Mouse (Mus musculus) liver, embryonic 15.5 days (tissue): ENCODE data around the gene Hspa2. TPM values are rescaled to one million over a fixed set of nuclear protein-coding genes. Genes with fewer than 3 reads are reported as not detected.

ENCODE experiments used
- ATAC-seq: fragments of 200-750 bp; cut with Nextera tagmentation; 2 replicates; pipeline ENCODE4 v1.8.0; 2017; ENCODE audit warnings: moderate number of reproducible peaks, mild to moderate bottlenecking, moderate library complexity; ENCODE audit not compliant: insufficient read depth
- H3K27ac ChIP-seq: fragments of 300-500 bp; sonication (generic); replicated peaks from 2 replicates; pipeline ENCODE4 v1.5.1; 2015; ENCODE audit warnings: mild to moderate bottlenecking, inconsistent platforms
- H3K27me3 ChIP-seq: fragments of 300-500 bp; sonication (generic); 2 replicates; pipeline ENCODE4 v1.6.1; 2015; ENCODE audit warnings: mild to moderate bottlenecking, inconsistent platforms
- H3K36me3 ChIP-seq: fragments of 300-500 bp; sonication (generic); replicated peaks from 2 replicates; pipeline ENCODE4 v1.6.1; 2015; ENCODE audit warnings: moderate library complexity, mild to moderate bottlenecking, inconsistent platforms
- H3K4me1 ChIP-seq: fragments of 300-500 bp; sonication (generic); replicated peaks from 2 replicates; pipeline ENCODE4 v1.6.1; 2015; ENCODE audit warnings: inconsistent platforms
- H3K4me2 ChIP-seq: fragments of 300-500 bp; sonication (generic); 2 replicates; pipeline ENCODE4 v1.6.1; 2015; ENCODE audit warnings: moderate library complexity, mild to moderate bottlenecking, inconsistent platforms
- H3K4me3 ChIP-seq: fragments of 300-500 bp; sonication (generic); replicated peaks from 2 replicates; pipeline ENCODE4 v1.5.1; 2015; ENCODE audit warnings: mild to moderate bottlenecking, inconsistent platforms
- H3K9ac ChIP-seq: fragments of 300-500 bp; sonication (generic); 2 replicates; pipeline ENCODE4 v1.6.1; 2015; ENCODE audit warnings: moderate library complexity, mild to moderate bottlenecking, inconsistent platforms
- H3K9me3 ChIP-seq: fragments of 300-500 bp; sonication (generic); replicated peaks from 2 replicates; pipeline ENCODE4 v1.6.1; 2016; ENCODE audit warnings: inconsistent platforms
- whole genome bisulfite sequencing: fragments of 180-500 bp; shearing (Covaris S2); methylation state at CpG from one replicate; pipeline ENCODE4 v1.1.7; 2015; ENCODE audit warnings: mixed read lengths; ENCODE audit not compliant: insufficient replicate concordance; 5-methylcytosine and 5-hydroxymethylcytosine counted together
- polyA plus RNA-seq: library from polyadenylated mRNA; unstranded; fragments of >200 nt; fragmentation: Nextera tagmentation; extraction: Ambion mirVana; gene quantifications from 2 replicates; pipeline ENCODE4 v1.2.1, GENCODE M21; 2015

Gene Hspa2
- polyA plus RNA-seq, 1 experiment from 2014 or later, result 1.4 TPM

GRCm38 (mm10) chr12:76378556-76378955 is 25.4 kb upstream of the Hspa2 start:
- no peak for ATAC-seq
- Histone ChIP-seq H3K27ac (0 out of 2 replicates have a peak overlapping the region, but pooled peaks have one; percentile 16), H3K9me3 (no peaks in the 10 kb centered on the region), H3K27me3 (no peaks in the 10 kb centered on the region), H3K36me3 (peaks cover 4% of the 10 kb centered on the region), H3K4me1 (peaks cover 64% of the 10 kb centered on the region), H3K9ac (no peak overlapping the region), H3K4me3 (no peak overlapping the region), H3K4me2 (no peak overlapping the region)
- 80% methylated on average over 5 of the region's 5 CpGs for WGBS

GRCm38 (mm10) chr12:76380151-76380550 is 23.8 kb upstream of the Hspa2 start:
- peaks cover 14% of the 10 kb centered on the region for H3K36me3 ChIP-seq
- no peak overlapping the region for H3K4me3 ChIP-seq
- no peaks in the 10 kb centered on the region for H3K9me3 ChIP-seq
- H3K9ac ChIP-seq, result no peak overlapping the region
- ATAC-seq, result no peak
- H3K27me3 ChIP-seq, result no peaks in the 10 kb centered on the region
- no peak overlapping the region for H3K4me2 ChIP-seq
- H3K27ac ChIP-seq, result no peak overlapping the region
- H3K4me1 ChIP-seq, result peaks cover 50% of the 10 kb centered on the region
- WGBS, result 55% methylated on average over 7 of the region's 7 CpGs

DNA sequence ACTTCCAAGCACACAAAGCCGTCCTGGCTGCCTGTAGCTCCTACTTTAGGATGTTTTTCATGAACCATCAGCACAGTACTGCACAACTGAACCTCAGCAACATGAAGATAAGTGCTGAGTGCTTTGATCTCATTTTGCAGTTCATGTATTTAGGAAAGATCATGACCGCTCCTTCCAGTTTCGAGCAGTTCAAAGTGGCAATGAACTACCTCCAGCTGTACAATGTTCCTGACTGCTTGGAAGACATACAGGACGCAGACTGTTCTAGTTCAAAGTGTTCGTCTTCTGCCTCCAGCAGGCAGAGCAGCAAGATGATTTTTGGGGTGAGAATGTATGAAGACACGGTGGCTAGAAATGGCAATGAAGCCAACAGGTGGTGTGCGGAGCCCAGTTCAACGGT is 18.6 kb upstream of the Hspa2 start:
- Histone ChIP-seq H3K9ac (no peak overlapping the region), H3K27ac (no peak overlapping the region), H3K36me3 (peaks cover 47% of the 10 kb centered on the region), H3K4me1 (peaks cover 5% of the 10 kb centered on the region), H3K4me3 (no peak overlapping the region), H3K9me3 (no peaks in the 10 kb centered on the region), H3K27me3 (no peaks in the 10 kb centered on the region), H3K4me2 (no peak overlapping the region)
- ATAC-seq, result no peak
- WGBS, result 83% methylated on average over 8 of the region's 8 CpGs

DNA sequence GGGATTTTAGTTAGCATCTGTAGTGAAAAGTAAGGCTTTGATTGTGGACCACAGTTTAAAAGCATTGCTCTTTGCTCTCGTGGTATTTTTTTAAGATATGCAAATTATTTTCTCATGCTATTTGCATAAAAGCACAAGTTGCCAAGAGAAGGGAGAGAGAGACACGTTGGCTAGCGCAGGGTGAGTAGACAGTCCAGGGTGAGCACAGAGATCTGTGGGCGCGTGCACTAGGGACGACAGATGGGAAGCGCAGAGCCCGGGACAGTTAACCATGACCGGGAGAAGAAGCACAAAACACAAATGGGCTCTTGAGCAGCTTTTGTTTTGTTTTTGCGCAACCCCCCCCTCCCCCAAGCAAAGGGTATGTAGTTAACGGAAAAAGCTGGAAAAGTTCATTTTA is 15.2 kb upstream of the Hspa2 start:
- no peak overlapping the region for H3K9ac ChIP-seq
- peaks cover 24% of the 10 kb centered on the region for H3K4me1 ChIP-seq
- H3K9me3 ChIP-seq, result no peaks in the 10 kb centered on the region
- no peak overlapping the region for H3K27ac ChIP-seq
- no peak overlapping the region for H3K4me3 ChIP-seq
- no peak overlapping the region for H3K4me2 ChIP-seq
- no peak for ATAC-seq
- H3K27me3 ChIP-seq, result no peaks in the 10 kb centered on the region
- peaks cover 42% of the 10 kb centered on the region for H3K36me3 ChIP-seq
- WGBS, result 78% methylated on average over 11 of the region's 11 CpGs

- 25% methylated on average over 3 of the region's 3 CpGs for WGBS
- Histone ChIP-seq H3K4me3 (no peak overlapping the region), H3K4me2 (peak overlapping the region; percentile 8; the same call in 1 of the 2 replicates), H3K9me3 (no peaks in the 10 kb centered on the region), H3K4me1 (peaks cover 24% of the 10 kb centered on the region), H3K36me3 (peaks cover 18% of the 10 kb centered on the region), H3K27me3 (no peaks in the 10 kb centered on the region), H3K27ac (no peak overlapping the region; the same call in 1 of the 2 replicates), H3K9ac (no peak overlapping the region)
- peak; percentile 84 for ATAC-seq
These were observed 12.2 kb upstream of the Hspa2 start for GRCm38 (mm10) chr12:76391595-76392271.

- H3K27me3 ChIP-seq, result no peaks in the 10 kb centered on the region
- peaks cover 24% of the 10 kb centered on the region for H3K4me1 ChIP-seq
- no peak for ATAC-seq
- H3K36me3 ChIP-seq, result peaks cover 12% of the 10 kb centered on the region
- no peak overlapping the region for H3K9ac ChIP-seq
- 74% methylated on average over 5 of the region's 5 CpGs for WGBS
- H3K27ac ChIP-seq, result no peak overlapping the region
- no peak overlapping the region for H3K4me3 ChIP-seq
- no peaks in the 10 kb centered on the region for H3K9me3 ChIP-seq
- no peak overlapping the region for H3K4me2 ChIP-seq
These were observed 11.0 kb upstream of the Hspa2 start for GRCm38 (mm10) chr12:76392979-76393378.

DNA sequence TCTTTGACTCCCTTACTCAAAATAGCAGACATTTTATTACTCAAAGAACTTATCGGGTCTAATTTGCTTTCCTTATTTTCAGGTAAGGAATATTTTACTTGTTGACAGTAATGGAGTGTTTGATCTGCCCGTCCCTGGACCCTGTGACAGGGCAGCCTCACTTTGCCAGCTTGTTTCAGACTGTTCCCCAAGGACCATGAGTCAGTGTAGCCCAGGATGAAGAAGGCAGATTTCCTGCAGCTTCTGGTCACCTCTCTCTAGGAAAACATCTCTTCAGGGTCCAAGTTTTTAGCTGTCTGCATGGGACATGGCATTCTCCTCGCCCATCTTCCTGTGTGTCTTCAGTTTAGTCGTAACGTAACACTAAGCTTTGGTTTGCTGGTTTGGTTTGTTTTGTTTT is 6.7 kb upstream of the Hspa2 start:
- Histone ChIP-seq H3K4me1 (peaks cover 3% of the 10 kb centered on the region), H3K4me2 (no peak overlapping the region), H3K27ac (no peak overlapping the region), H3K4me3 (no peak overlapping the region), H3K9ac (no peak overlapping the region), H3K27me3 (no peaks in the 10 kb centered on the region), H3K36me3 (no peaks in the 10 kb centered on the region), H3K9me3 (no peaks in the 10 kb centered on the region)
- WGBS, result 75% methylated on average over 5 of the region's 5 CpGs
- ATAC-seq, result no peak

- no peak for ATAC-seq
- H3K9ac ChIP-seq, result no peak overlapping the region
- WGBS, result 53% methylated on average over 3 of the region's 3 CpGs
These were observed 2.3 kb upstream of the Hspa2 start for GRCm38 (mm10) chr12:76401674-76402073.

GRCm38 (mm10) chr12:76402991-76403885 is 738 bp upstream of the Hspa2 start:
- no peaks in the 10 kb centered on the region for H3K9me3 ChIP-seq
- H3K4me2 ChIP-seq, result peak overlapping the region; percentile 96
- peak overlapping the region; percentile 82 for H3K27ac ChIP-seq
- H3K9ac ChIP-seq, result peak overlapping the region; percentile 72
- H3K36me3 ChIP-seq, result no peaks in the 10 kb centered on the region
- WGBS, result 1% methylated on average over 54 of the region's 54 CpGs
- ATAC-seq, result peak; percentile 89
- peak overlapping the region; percentile 77 for H3K4me3 ChIP-seq
- H3K27me3 ChIP-seq, result peaks cover 50% of the 10 kb centered on the region
- peaks cover 32% of the 10 kb centered on the region for H3K4me1 ChIP-seq

More at GRCm38 (mm10) chr12:76401674-76402073, 2.3 kb upstream of the Hspa2 start:
- no peak overlapping the region for H3K4me3 ChIP-seq
- H3K36me3 ChIP-seq, result no peaks in the 10 kb centered on the region
- no peaks in the 10 kb centered on the region for H3K9me3 ChIP-seq
- peaks cover 37% of the 10 kb centered on the region for H3K27me3 ChIP-seq
- no peak overlapping the region for H3K4me2 ChIP-seq
- no peak overlapping the region for H3K27ac ChIP-seq
- H3K4me1 ChIP-seq, result peaks cover 32% of the 10 kb centered on the region

GRCm38 (mm10) chr12:76404836-76405182 is 833 bp downstream of the Hspa2 start:
- ATAC-seq, result no peak
- H3K4me1 ChIP-seq, result peaks cover 32% of the 10 kb centered on the region
- H3K4me3 ChIP-seq, result peak overlapping the region; percentile 77
- 9% methylated on average over 20 of the region's 20 CpGs for WGBS
- H3K9ac ChIP-seq, result peak overlapping the region; percentile 72; the same call in 1 of the 2 replicates
- no peaks in the 10 kb centered on the region for H3K36me3 ChIP-seq
- no peak overlapping the region for H3K27ac ChIP-seq
- peaks cover 61% of the 10 kb centered on the region for H3K27me3 ChIP-seq
- H3K9me3 ChIP-seq, result no peaks in the 10 kb centered on the region
- peak overlapping the region; percentile 96 for H3K4me2 ChIP-seq

DNA sequence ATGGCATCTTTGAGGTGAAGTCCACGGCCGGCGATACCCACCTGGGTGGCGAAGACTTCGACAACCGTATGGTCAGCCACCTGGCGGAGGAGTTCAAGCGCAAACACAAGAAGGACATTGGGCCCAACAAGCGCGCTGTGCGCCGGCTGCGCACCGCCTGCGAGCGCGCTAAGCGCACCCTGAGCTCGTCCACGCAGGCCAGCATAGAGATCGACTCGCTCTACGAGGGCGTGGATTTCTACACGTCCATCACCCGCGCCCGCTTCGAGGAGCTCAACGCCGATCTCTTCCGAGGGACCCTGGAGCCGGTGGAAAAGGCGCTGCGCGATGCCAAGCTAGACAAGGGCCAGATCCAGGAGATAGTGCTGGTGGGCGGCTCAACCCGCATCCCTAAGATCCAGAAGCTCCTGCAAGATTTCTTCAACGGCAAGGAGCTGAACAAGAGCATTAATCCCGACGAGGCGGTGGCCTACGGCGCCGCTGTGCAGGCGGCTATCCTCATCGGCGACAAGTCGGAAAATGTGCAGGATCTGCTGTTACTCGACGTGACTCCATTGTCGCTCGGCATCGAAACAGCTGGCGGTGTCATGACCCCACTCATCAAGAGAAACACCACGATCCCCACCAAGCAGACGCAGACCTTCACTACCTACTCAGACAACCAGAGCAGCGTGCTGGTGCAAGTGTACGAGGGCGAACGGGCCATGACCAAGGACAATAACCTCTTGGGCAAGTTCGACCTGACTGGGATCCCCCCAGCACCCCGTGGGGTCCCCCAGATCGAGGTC is 1.4 kb downstream of the Hspa2 start:
- Histone ChIP-seq H3K4me3 (peak overlapping the region; percentile 77), H3K4me2 (peak overlapping the region; percentile 96), H3K9ac (no peak overlapping the region), H3K4me1 (peaks cover 32% of the 10 kb centered on the region), H3K36me3 (no peaks in the 10 kb centered on the region), H3K27ac (no peak overlapping the region), H3K9me3 (no peaks in the 10 kb centered on the region), H3K27me3 (peaks cover 61% of the 10 kb centered on the region)
- WGBS, result 6% methylated on average over 64 of the region's 64 CpGs
- ATAC-seq, result no peak
